Mouse (Mus musculus): Measurements from ENCODE around the gene 1700008O03Rik. TPM values are rescaled to one million over a fixed set of nuclear protein-coding genes. Genes with fewer than 3 reads are reported as not detected.

1700008O03Rik gene
- total RNA-seq (2021): 1 to 10 TPM; 1.3 to 2.4 TPM

- no peak for DNase-seq
- intact Hi-C loops (cut with DNase I): loop anchor here (10.0 kb wide), 1 partner anchor 59 kb away; no protein-coding TSS in a partner anchor
These were observed at the start of gene 1700008O03Rik for GRCm38 (mm10) chr7:44385720-44386119. 1700008O03Rik (minus strand) TSS chr7:44385820.

- intact Hi-C loops (cut with DNase I): no loop called here
- no peak for DNase-seq
These were observed 48.5 kb upstream of the 1700008O03Rik start for GRCm38 (mm10) chr7:44434089-44434488.

- DNase-seq: peak; percentile 60
- intact Hi-C loops (cut with DNase I): no loop called here
These were observed 47.8 kb upstream of the 1700008O03Rik start for GRCm38 (mm10) chr7:44433371-44433770.

DNA sequence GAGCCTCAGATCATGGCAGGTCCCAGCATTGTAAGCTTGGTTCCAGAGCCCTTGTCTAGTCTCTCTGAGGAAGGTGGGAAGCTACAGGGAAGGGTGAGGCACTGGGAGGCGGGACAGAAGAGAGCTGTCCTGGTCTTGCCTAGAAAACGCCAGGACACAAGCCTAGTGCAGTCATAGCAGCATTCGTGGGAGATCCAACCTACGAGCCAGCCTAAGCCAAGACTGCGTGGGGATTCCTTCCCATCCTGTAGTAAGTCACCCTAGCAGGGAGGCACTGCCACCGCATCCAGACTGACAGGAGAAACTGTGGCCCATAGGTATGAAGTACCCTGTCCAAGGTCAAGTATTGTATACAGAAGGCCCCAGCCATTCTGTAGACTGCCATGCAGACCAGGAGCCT is 46.9 kb upstream of the 1700008O03Rik start:
- intact Hi-C loops (cut with DNase I): no loop called here
- DNase-seq: no peak

GRCm38 (mm10) chr7:44429534-44430488 is 44.2 kb upstream of the 1700008O03Rik start:
- peak; percentile 46 for DNase-seq
- intact Hi-C loops (cut with DNase I): no loop called here

DNA sequence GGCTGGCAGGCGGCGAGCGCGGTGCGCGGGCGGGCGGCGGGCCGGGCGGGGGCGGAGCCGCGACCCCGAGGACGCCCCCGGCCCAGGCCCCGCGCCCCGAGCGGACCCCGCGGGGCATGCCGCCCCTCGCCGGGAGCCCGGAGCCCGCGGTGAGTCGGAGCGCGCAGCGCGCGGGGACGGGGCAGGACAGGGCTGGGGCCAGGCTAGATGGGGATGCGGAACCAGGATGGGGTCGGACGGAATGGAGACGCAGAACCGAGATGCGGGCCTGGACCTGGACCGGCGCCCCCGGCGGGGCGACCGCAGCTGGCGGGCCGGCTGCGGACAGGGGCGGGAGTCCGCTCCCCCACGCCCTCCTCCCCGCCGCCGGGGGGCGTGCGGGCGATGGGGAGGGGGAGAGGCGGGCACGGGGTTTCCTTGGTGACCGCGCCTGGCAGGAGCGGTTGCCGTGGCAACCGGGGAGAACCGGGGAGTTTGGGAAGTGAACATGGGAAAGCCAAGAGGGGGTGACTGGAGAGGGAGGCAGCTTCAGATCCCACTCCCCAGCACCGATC is 43.4 kb upstream of the 1700008O03Rik start, which contains the start of gene Lrrc4b:
Gene Lrrc4b (plus strand): TSS at position 51 of the 554 bp plus-strand sequence.
- DNase-seq: peak; percentile 89
- intact Hi-C loops (cut with DNase I): no loop called here

- intact Hi-C loops (cut with DNase I): no loop called here
- peak; percentile 82 for DNase-seq
These were observed 42.7 kb upstream of the 1700008O03Rik start for GRCm38 (mm10) chr7:44428171-44428950.

- peak; percentile 20 for DNase-seq
These were observed 42.0 kb upstream of the 1700008O03Rik start for GRCm38 (mm10) chr7:44427666-44428065.

GRCm38 (mm10) chr7:44413307-44413706 is 27.7 kb upstream of the 1700008O03Rik start:
- DNase-seq: no peak
- intact Hi-C loops (cut with DNase I): no loop called here

More at GRCm38 (mm10) chr7:44427666-44428065, 42.0 kb upstream of the 1700008O03Rik start:
- intact Hi-C loops (cut with DNase I): no loop called here

DNA sequence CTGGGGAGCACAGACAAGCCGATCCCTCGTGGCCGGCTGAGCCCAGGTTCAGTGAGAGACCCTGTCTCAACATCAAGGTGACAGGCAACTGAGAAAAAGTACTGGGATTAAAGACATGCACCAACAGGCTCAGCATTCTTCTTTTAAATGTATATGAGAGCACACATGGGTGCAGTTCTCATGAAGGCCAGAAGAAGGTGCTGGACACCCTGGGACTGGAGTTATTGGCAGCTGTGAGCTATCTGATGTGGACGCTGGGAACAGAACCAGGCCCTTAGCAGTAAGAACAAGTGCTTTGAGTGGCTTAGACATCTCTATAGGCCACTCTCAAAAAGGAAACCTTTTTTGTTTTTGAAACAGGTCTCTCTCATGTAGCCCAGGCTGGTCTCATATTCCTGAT is 25.5 kb upstream of the 1700008O03Rik start:
- intact Hi-C loops (cut with DNase I): no loop called here
- no peak for DNase-seq

DNA sequence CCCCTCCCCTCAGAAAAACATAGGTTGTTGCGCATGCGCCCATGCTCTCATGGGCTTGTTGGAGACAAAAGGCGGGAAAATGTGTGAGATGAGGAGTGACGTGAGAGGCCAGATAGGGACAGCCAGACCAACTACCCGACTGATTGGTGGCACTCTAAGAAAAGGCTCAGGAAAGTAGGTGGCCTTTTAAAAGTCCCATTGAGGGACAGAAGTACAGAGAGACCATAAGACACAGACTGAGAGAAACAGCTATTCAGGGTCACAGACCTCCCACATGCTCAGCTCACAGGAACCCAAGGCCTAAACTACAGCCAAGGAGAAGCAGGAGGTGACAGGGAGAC is 20.4 kb upstream of the 1700008O03Rik start:
- intact Hi-C loops (cut with DNase I): no loop called here
- DNase-seq: no peak

GRCm38 (mm10) chr7:44405346-44406014 is 19.9 kb upstream of the 1700008O03Rik start:
- peak; percentile 95 for DNase-seq
- intact Hi-C loops (cut with DNase I): no loop called here

DNA sequence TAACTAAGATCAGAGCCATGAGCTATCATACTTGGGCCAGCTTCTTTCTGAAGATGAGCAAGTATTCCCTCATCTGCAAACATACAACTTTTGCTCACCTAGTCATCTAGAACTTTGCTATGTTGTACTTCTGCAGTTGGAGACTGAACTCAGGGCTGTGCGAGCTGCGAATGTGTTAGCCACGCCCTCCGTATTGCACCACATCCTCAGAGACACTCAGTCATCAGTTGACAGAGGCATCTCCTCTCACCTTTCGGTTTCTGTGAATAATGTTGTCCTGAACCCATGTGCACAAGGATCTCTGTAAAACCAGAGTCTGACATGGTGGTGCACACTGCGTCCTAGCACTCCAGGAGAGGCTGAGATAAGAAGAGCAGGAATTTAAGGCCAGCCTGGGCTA is 16.1 kb upstream of the 1700008O03Rik start:
- intact Hi-C loops (cut with DNase I): no loop called here
- no peak for DNase-seq

GRCm38 (mm10) chr7:44398570-44398969 is 12.9 kb upstream of the 1700008O03Rik start:
- intact Hi-C loops (cut with DNase I): no loop called here

GRCm38 (mm10) chr7:44393284-44393683 is 7.7 kb upstream of the 1700008O03Rik start:
- DNase-seq: no peak
- intact Hi-C loops (cut with DNase I): no loop called here

More at GRCm38 (mm10) chr7:44398570-44398969, 12.9 kb upstream of the 1700008O03Rik start:
- DNase-seq: peak; percentile 68

DNA sequence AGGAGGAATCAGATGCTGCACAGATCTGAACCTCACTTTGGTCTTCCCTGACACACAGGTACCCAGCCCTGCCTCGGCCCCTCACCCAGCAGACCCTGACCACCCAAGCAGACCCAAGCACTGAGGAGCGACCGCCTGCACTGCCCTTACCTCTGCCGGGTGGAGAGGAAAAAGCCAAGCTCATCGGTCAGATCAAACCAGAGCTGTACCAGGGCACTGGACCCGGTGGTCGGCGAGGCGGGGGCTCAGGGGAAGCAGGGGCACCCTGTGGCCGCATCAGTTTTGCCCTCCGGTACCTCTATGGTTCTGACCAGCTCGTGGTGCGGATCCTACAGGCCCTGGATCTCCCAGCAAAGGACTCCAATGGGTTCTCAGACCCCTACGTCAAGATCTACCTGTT is 6.7 kb upstream of the 1700008O03Rik start:
- intact Hi-C loops (cut with DNase I): no loop called here
- DNase-seq: no peak

DNA sequence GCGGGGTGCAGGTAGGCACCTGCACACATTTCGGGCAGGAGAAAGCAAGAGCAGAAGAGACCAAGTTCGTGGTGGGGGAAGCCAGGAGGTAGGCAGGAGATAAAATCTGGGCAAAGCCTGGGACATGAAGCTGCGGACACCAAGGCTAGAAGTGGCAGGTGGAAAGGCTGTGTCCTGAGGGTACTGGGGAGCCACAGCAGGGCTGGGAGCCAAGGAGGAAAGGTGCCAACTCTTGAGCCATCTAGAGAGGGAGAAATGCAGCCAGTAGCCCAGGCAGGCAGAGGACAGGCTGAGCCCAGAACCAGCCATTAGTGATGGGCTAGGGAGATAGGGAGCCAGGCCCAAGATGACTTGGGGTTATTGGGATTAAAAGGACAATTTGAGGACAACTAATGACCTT is 6.2 kb upstream of the 1700008O03Rik start:
- intact Hi-C loops (cut with DNase I): no loop called here

GRCm38 (mm10) chr7:44384716-44385059 is 932 bp downstream of the 1700008O03Rik start:
- DNase-seq: no peak
- intact Hi-C loops (cut with DNase I): loop anchor here (10.0 kb wide), 1 partner anchor 60 kb away; no protein-coding TSS in a partner anchor

More for the DNA sequence above, 6.2 kb upstream of the 1700008O03Rik start:
- peak; percentile 79 for DNase-seq

DNA sequence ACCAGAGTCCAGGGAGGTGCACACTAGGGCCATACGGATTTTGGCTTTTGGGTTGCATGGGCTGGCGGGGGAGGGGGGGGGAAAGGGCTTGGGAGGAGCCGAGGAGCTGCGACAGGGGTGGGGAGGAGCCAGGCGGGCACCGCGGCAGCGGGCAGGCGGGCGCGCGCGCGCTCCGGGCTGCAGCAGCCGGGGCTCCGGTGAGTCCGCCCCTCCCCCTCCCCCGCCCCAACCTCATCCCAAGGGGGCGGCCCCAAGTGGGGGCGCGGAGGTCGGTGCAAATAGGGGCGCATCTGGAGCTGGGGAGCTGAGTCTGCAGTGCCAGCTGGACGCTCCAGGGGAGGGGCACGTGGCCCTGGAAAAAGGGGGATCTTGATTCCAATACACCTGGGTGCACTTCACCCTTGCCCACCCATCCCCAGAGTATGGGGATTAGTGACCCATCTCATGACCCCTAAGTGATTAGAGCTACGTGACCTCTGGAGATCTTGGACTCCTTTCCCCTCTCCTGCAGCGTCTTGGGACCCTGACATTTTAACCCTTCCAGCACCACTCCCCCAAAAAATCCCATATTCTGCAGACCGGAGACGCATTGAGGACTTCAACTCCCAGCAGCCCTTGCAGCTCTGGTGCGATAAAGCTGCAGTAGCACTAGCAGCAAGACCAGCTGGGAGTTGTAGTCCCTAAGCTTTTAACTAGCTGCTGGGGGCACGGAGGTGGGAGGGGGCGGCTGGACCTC is 1.5 kb downstream of the 1700008O03Rik start, which contains the start of gene Syt3:
Gene Syt3 (plus strand): TSS at position 123 of the 736 bp plus-strand sequence.
- peak; percentile 80 for DNase-seq
- intact Hi-C loops (cut with DNase I): loop anchor here (10.0 kb wide), 1 partner anchor 61 kb away; no protein-coding TSS in a partner anchor
